Mouse (Mus musculus): Measurements from ENCODE around the gene Mtcl1.

Gene Mtcl1

GRCm38 (mm10) chr17:66358026-66358978, 91.2 kb downstream of the Mtcl1 start:
- no peak for DNase-seq

GRCm38 (mm10) chr17:66357171-66358025, 92.2 kb downstream of the Mtcl1 start:
- DNase-seq = no peak

- DNase-seq = no peak
These were observed 95.6 kb downstream of the Mtcl1 start for GRCm38 (mm10) chr17:66353907-66354306.

GRCm38 (mm10) chr17:66352847-66353643, 96.5 kb downstream of the Mtcl1 start:
- peak; percentile 74 for DNase-seq

- no peak for DNase-seq
These were observed 97.3 kb downstream of the Mtcl1 start for GRCm38 (mm10) chr17:66352219-66352618.

GRCm38 (mm10) chr17:66350689-66351088, 98.9 kb downstream of the Mtcl1 start:
- DNase-seq = no peak

GRCm38 (mm10) chr17:66350127-66350526, 99.4 kb downstream of the Mtcl1 start:
- no peak for DNase-seq

GRCm38 (mm10) chr17:66346378-66346777, 103.2 kb downstream of the Mtcl1 start:
- DNase-seq = no peak

- DNase-seq = no peak
These were observed 103.9 kb downstream of the Mtcl1 start for GRCm38 (mm10) chr17:66345680-66346079.

- no peak for DNase-seq
These were observed 106.6 kb downstream of the Mtcl1 start for GRCm38 (mm10) chr17:66342932-66343331.

- DNase-seq = no peak
These were observed 107.9 kb downstream of the Mtcl1 start for GRCm38 (mm10) chr17:66341670-66342069.

- DNase-seq = no peak
These were observed 108.8 kb downstream of the Mtcl1 start for GRCm38 (mm10) chr17:66340798-66341197.

GRCm38 (mm10) chr17:66337929-66338328, 111.6 kb downstream of the Mtcl1 start:
- no peak for DNase-seq

GRCm38 (mm10) chr17:66335568-66335967, 114.0 kb downstream of the Mtcl1 start:
- DNase-seq = no peak

- DNase-seq = no peak
These were observed 114.7 kb downstream of the Mtcl1 start for GRCm38 (mm10) chr17:66334894-66335293.

GRCm38 (mm10) chr17:66331207-66331606, 118.3 kb downstream of the Mtcl1 start:
- DNase-seq = no peak

GRCm38 (mm10) chr17:66326552-66327045, 123.0 kb downstream of the Mtcl1 start:
- no peak for DNase-seq

- DNase-seq = no peak
These were observed 123.4 kb downstream of the Mtcl1 start for GRCm38 (mm10) chr17:66326204-66326545.

- no peak for DNase-seq
These were observed 123.9 kb downstream of the Mtcl1 start for GRCm38 (mm10) chr17:66325440-66326203.

GRCm38 (mm10) chr17:66324836-66325235, 124.7 kb downstream of the Mtcl1 start:
- no peak for DNase-seq

GRCm38 (mm10) chr17:66322646-66323255, 126.8 kb downstream of the Mtcl1 start:
- DNase-seq = no peak

Measured in kidney, adult 9 months (tissue).